Mouse (Mus musculus) ovary, adult 10 weeks (tissue): ENCODE results near the gene Cited1. TPM values are rescaled to one million over a fixed set of nuclear protein-coding genes. Genes with fewer than 3 reads are reported as not detected.

ENCODE experiments used
- polyA plus RNA-seq: library from polyadenylated mRNA; stranded (reverse); fragments of 350-450 nt; fragmentation: Illumina TruSeq; extraction: RNeasy Lipid Tissue Mini Kit (QIAGEN cat#74804); gene quantifications from one replicate; pipeline ENCODE4 v1.2.3, GENCODE M21; 2014

Gene Cited1
- not detected for polyA plus RNA-seq

DNA sequence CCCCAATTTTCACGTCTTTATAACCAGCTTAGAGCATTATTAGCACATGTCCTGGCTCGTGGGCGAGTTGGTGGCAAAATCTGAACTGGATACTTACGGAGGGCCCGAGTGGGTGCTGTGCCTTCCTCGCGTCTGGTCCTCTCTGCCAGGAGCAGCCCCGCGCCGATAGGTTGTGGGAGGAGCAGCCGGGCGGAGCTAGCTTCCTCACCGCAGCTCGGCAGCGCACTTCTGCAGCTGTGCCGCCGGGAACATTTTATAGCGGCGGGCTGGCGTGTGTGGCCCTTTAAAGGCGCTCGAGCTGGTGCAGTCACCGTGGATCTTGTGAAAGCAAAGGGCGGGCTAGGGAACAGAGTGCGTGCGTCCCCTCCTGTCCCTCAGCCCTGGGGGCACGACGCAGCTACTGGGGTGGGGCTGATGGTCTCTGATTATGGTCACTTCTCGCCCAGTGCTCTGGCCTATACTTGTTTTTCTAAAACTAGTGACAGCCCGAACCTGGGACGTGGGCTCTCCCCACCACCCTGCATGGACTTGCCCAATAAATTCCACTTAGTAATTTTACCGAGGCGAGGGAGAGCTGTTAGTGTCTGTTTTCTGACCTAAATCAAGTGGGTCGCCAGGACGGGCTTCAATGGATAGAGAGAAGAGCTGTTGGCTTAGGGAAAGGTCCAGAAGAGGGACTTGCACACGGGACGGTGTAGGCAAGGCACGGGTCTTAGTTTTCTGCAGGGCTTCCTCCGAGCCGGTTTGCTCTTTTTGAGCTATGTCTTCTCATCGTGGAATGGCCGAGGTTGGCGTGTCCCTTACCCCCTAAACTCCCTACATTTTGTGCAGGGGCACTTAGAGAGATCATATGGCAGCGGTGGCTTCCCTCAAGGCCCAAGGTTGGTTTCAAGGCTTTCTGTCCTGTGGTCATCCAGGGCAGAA lies at the start of gene Cited1:
Gene Cited1, minus strand, starts transcription at position 245 of the 924 bp plus-strand sequence.

Other genes starting within 250 kb of the Cited1 start
- gene Rtl5, start 180.9 kb downstream of the Cited1 start, polyA plus RNA-seq, result 1.1 TPM
- 117 TPM for gene Pin4, start 132.7 kb downstream of the Cited1 start, polyA plus RNA-seq
- gene Ercc6l, start 95.1 kb downstream of the Cited1 start, polyA plus RNA-seq, result 10.8 TPM
- gene Rps4x, start 62.8 kb downstream of the Cited1 start, polyA plus RNA-seq, result 2,278 TPM